Mouse (Mus musculus): ENCODE data around the gene Syne3. TPM values are rescaled to one million over a fixed set of nuclear protein-coding genes. Genes with fewer than 3 reads are reported as not detected.

Syne3 gene
- polyA plus RNA-seq, 1 experiment = 7.8 TPM

DNA sequence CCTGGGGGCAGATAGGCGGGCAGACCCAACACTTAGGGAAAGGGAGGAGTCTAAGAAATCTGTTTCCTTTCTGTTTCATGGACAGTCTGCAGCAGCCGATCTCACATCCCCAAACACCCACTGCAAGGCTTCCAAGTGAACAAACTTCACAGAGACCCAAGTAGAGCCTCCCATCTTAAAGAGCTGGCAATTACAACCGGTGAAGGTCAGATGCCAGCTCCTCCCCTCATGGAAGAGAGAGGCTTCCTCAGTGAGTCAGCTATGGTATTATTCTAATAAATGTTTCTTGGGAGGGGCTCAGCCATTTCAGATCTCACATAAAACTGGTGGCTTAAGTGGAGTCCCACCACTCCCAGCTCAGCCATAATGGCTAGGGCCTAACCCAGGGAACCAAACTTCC, 5.9 kb downstream of the Syne3 start:
- Histone ChIP-seq H3K27ac (ENCODE audit: control insufficient read depth, insufficient read depth, low read depth, low read length) (no peak overlapping the region), H3K4me3 (ENCODE audit: control insufficient read depth, low read depth, low read length) (peak overlapping the region; percentile 32), H3K36me3 (ENCODE audit: control insufficient read depth, insufficient read depth, low read length) (no peaks in the 10 kb centered on the region), H3K4me1 (ENCODE audit: control insufficient read depth, insufficient read depth, low read length) (peaks cover 16% of the 10 kb centered on the region), H3K27me3 (ENCODE audit: control insufficient read depth, insufficient read depth, low read length) (no peaks in the 10 kb centered on the region)
- TF ChIP-seq POLR2A (IDR thresholded peaks at IDR 0.05; ENCODE audit: control insufficient read depth, low read depth, low read length) = no peak
- TF ChIP-seq CTCF (IDR thresholded peaks at IDR 0.05; ENCODE audit: control insufficient read depth, insufficient read depth, insufficient replicate concordance, low read depth, low read length) = no peak

DNA sequence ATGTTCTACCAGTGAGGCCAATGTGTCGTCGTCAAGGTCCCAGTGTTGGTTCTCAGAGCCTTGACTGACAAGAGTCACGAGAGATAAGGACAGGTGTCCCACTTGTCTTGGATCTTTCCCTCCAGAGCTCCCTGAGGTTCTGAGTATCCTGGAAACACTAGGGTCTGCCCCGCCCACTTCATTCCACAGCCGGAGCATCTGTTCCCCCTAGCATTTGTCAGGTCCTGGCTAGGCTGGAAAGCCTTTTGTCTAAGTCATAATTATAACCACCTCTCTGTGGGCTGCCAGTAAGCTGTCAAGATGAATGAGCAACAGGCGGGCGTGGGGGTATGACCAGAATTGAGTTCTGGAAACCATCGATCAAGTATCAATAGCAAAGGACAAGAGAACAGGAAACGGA, 6.5 kb downstream of the Syne3 start:
- H3K36me3 ChIP-seq (ENCODE audit: control insufficient read depth, insufficient read depth, low read length) = no peaks in the 10 kb centered on the region
- no peak for TF ChIP-seq POLR2A (IDR thresholded peaks at IDR 0.05; ENCODE audit: control insufficient read depth, low read depth, low read length)
- TF ChIP-seq CTCF (IDR thresholded peaks at IDR 0.05; ENCODE audit: control insufficient read depth, insufficient read depth, insufficient replicate concordance, low read depth, low read length) = no peak

DNA sequence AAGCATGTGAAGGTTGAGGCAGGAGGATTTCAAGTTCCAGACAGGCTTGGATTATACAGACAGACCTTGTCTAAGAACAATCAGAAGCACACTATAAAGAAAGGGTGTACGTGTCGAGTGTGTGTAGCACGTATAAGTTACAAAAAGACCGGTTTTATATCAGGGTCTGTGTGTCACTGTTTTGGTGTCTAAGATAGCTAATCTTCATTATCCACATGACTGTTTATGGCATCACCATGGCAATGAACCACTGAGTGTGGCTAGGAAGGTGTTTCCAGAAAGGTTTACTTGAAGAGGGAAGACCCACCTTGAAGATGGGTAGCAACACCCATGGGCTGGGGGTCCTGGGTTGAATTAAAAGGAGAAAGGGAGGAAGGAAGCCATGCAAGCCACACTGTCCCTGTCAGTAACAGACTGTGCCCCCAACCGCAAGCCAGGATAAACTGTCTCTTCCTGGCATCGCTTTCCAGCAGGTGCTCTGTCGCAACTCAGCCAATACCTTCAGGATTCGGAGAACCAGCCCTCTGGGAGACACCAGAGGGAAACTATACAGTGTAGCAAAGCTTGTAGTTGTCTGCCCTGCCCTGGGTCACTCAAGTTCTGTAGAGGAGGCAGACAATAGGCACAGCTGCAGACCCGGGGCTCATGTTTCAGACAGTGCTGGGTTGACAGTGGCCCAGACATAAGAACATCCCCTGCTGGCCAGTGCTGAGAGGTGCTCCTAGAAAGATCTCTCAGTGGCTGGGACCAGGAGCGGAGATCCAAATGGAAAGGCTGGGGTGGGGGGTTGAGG, 7.1 kb downstream of the Syne3 start:
- TF ChIP-seq POLR2A (IDR thresholded peaks at IDR 0.05; ENCODE audit: control insufficient read depth, low read depth, low read length) (no peak), CTCF (IDR thresholded peaks at IDR 0.05; ENCODE audit: control insufficient read depth, insufficient read depth, insufficient replicate concordance, low read depth, low read length) (no peak)
- no peak overlapping the region for H3K27ac ChIP-seq (ENCODE audit: control insufficient read depth, insufficient read depth, low read depth, low read length)
- H3K4me1 ChIP-seq (ENCODE audit: control insufficient read depth, insufficient read depth, low read length) = peaks cover 14% of the 10 kb centered on the region
- H3K36me3 ChIP-seq (ENCODE audit: control insufficient read depth, insufficient read depth, low read length) = no peaks in the 10 kb centered on the region
- peak overlapping the region; percentile 32 for H3K4me3 ChIP-seq (ENCODE audit: control insufficient read depth, low read depth, low read length)
- no peaks in the 10 kb centered on the region for H3K27me3 ChIP-seq (ENCODE audit: control insufficient read depth, insufficient read depth, low read length)

More for the DNA sequence above, 6.5 kb downstream of the Syne3 start:
- Histone ChIP-seq H3K27me3 (ENCODE audit: control insufficient read depth, insufficient read depth, low read length) (no peaks in the 10 kb centered on the region), H3K4me1 (ENCODE audit: control insufficient read depth, insufficient read depth, low read length) (peaks cover 14% of the 10 kb centered on the region), H3K4me3 (ENCODE audit: control insufficient read depth, low read depth, low read length) (peak overlapping the region; percentile 32), H3K27ac (ENCODE audit: control insufficient read depth, insufficient read depth, low read depth, low read length) (no peak overlapping the region)

DNA sequence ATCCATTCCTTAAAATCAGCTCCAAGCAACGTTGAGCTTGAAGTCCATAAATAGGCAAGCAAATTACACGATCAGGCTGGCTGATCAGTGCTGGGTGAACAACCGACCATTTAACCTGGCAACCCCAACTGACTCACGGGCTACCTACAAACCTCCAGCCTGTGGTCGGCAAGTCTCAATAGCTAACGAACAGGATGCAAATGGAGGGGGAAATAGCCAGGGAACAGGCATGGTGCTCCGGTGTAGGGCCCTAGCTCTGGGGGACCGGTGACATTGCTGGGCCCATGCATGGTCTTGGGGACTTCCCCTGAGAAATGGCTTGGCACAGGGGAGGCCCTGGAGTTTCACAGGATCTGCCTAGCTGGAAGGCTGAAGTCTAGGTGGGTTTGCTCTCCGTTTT, 8.3 kb downstream of the Syne3 start:
- TF ChIP-seq CTCF (IDR thresholded peaks at IDR 0.05; ENCODE audit: control insufficient read depth, insufficient read depth, insufficient replicate concordance, low read depth, low read length) (no peak), POLR2A (IDR thresholded peaks at IDR 0.05; ENCODE audit: control insufficient read depth, low read depth, low read length) (no peak)
- Histone ChIP-seq H3K4me1 (ENCODE audit: control insufficient read depth, insufficient read depth, low read length) (peaks cover 14% of the 10 kb centered on the region), H3K36me3 (ENCODE audit: control insufficient read depth, insufficient read depth, low read length) (no peaks in the 10 kb centered on the region), H3K4me3 (ENCODE audit: control insufficient read depth, low read depth, low read length) (no peak overlapping the region), H3K27me3 (ENCODE audit: control insufficient read depth, insufficient read depth, low read length) (no peaks in the 10 kb centered on the region), H3K27ac (ENCODE audit: control insufficient read depth, insufficient read depth, low read depth, low read length) (no peak overlapping the region)

DNA sequence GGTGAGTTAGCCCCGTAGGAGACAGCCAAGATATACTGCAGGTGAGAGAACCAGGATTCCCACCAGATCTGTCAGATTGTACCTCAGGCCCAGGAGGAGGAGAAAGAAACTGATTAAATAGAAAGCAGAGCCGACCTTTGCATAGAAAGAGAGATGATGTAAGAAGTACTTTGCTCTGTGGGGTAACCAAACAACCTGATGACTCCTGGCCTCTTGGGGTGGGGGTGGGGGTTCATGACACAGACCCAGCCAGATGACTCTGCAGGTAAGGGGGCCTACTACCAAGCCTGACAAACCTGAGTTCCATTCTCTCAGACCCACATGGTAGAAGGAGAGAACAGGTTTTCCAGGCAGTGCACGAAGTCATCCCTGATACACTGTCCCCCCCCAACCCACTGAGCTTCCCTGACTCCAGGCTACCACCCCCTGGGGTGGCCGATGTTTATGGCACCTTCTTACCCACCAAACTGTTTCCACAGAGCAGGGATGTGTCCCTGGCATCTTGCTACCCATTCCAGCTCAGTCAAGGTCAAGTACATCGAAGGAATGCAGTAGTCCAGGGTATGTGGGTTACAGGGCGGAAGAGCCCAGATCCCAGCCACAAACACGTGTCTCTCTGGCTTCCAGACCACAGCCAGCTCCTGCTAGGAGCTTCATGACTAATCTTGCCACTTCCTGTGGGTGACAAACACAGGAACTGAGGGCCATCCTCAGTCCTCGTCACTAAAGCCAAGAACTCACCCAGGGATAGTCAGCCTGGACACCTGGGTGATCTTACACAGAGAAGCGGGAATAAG, 8.9 kb downstream of the Syne3 start:
- H3K27ac ChIP-seq (ENCODE audit: control insufficient read depth, insufficient read depth, low read depth, low read length) = no peak overlapping the region
- peaks cover 14% of the 10 kb centered on the region for H3K4me1 ChIP-seq (ENCODE audit: control insufficient read depth, insufficient read depth, low read length)
- no peak overlapping the region for H3K4me3 ChIP-seq (ENCODE audit: control insufficient read depth, low read depth, low read length)
- TF ChIP-seq CTCF (IDR thresholded peaks at IDR 0.05; ENCODE audit: control insufficient read depth, insufficient read depth, insufficient replicate concordance, low read depth, low read length) (no peak), POLR2A (IDR thresholded peaks at IDR 0.05; ENCODE audit: control insufficient read depth, low read depth, low read length) (no peak)
- H3K36me3 ChIP-seq (ENCODE audit: control insufficient read depth, insufficient read depth, low read length) = no peaks in the 10 kb centered on the region
- H3K27me3 ChIP-seq (ENCODE audit: control insufficient read depth, insufficient read depth, low read length) = no peaks in the 10 kb centered on the region

DNA sequence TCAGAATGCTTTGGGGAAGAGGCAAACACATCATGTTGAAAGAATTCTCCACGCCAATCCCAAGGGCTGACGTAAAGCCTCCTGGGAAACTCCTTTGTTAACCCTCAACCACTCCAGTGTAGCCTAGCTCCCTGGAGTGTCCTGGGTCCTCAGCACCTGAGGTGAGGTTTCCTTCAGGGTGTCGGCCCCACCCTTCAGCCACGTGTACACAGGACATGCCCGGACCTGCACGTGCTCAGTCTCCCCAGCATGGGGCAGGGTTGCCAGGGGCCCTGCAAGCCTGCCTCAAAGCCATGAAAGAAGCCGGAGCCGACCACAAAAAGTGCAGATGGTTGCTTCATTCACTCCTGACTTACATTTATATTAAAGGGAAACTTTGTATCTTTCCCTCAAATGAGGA, 10.4 kb downstream of the Syne3 start:
- no peak overlapping the region for H3K27ac ChIP-seq (ENCODE audit: control insufficient read depth, insufficient read depth, low read depth, low read length)
- no peak for TF ChIP-seq CTCF (IDR thresholded peaks at IDR 0.05; ENCODE audit: control insufficient read depth, insufficient read depth, insufficient replicate concordance, low read depth, low read length)
- TF ChIP-seq POLR2A (IDR thresholded peaks at IDR 0.05; ENCODE audit: control insufficient read depth, low read depth, low read length) = no peak

DNA sequence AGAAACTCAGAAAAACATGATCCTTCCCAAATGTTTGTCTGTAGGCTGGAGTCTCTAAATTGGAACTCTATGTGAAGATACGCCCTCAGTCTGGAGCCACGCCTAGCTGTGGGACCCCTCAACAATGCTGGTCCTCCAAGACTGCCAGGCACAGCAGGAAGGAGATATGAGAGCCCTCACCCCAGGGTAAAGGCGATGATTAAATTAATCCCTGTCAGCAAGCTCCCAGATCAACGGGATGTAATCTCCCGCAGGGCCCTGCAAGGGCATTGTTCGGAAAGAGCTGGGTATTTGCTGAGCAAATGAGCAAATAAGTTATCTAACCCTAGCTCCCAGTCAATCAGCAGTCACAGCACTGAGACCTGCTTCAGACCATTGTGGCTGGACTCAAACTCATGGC, 11.1 kb downstream of the Syne3 start:
- TF ChIP-seq CTCF (IDR thresholded peaks at IDR 0.05; ENCODE audit: control insufficient read depth, insufficient read depth, insufficient replicate concordance, low read depth, low read length) (no peak), POLR2A (IDR thresholded peaks at IDR 0.05; ENCODE audit: control insufficient read depth, low read depth, low read length) (no peak)
- Histone ChIP-seq H3K4me1 (ENCODE audit: control insufficient read depth, insufficient read depth, low read length) (peaks cover 15% of the 10 kb centered on the region), H3K27ac (ENCODE audit: control insufficient read depth, insufficient read depth, low read depth, low read length) (no peak overlapping the region), H3K27me3 (ENCODE audit: control insufficient read depth, insufficient read depth, low read length) (no peaks in the 10 kb centered on the region), H3K4me3 (ENCODE audit: control insufficient read depth, low read depth, low read length) (no peak overlapping the region), H3K36me3 (ENCODE audit: control insufficient read depth, insufficient read depth, low read length) (no peaks in the 10 kb centered on the region)

More for the DNA sequence above, 10.4 kb downstream of the Syne3 start:
- Histone ChIP-seq H3K36me3 (ENCODE audit: control insufficient read depth, insufficient read depth, low read length) (no peaks in the 10 kb centered on the region), H3K4me1 (ENCODE audit: control insufficient read depth, insufficient read depth, low read length) (peaks cover 15% of the 10 kb centered on the region), H3K4me3 (ENCODE audit: control insufficient read depth, low read depth, low read length) (no peak overlapping the region), H3K27me3 (ENCODE audit: control insufficient read depth, insufficient read depth, low read length) (no peaks in the 10 kb centered on the region)
